Mouse (Mus musculus) urinary bladder, postnatal 4 days (tissue): ENCODE data around the gene Wscd1.

ENCODE experiments used
- DNase-seq, 2 experiments: peaks; one replicate each; pipeline ENCODE4 v3.0.0; 2021 to 2022; ENCODE audit warnings: low spot score in 2 of 2

The Wscd1 gene

DNA sequence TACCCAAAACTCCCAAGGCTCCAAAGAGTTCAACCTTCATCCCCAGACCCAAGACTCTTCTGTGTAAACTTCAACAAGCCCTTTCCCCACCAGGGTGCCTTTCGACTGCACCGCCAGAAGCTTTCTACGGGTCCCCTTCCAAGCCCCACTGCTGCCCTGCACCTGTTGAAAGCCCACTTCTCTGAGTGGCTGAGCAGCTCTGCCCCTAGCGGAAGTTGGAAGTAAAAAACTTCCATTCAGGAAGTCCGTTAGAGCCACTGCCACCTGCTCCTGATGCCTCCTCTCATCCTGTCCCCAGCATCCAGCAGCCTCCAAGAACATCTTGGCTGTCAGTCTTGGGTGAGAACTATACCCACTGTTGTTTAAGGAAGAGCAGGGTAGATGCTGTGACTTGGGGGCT lies at the start of gene Wscd1:
Gene Wscd1, plus strand, starts transcription at position 250 of the 400 bp plus-strand sequence.
- DNase-seq: no peak

GRCm38 (mm10) chr11:71728066-71728465 lies 21.7 kb upstream of the Wscd1 start:
- DNase-seq: no peak

DNA sequence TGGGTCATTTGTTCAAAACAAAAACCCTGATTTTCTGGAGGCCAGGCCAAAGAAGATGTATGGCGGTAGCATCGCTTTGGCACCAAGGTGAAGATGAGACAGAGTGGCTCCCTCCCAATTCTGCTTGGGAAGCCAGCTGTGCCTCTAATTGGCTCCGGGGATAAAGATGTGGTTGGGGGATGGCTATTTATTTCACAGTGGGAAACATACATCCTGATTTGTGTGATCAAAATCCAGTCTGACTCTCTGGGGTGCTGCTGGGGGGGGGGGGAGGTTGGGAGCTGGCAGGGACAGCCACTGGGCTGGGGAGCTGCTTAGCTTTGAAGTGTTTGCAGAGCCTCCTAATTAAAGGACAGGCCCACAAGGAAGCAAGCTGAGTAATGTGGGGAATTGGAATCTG lies 20.4 kb upstream of the Wscd1 start:
- no peak for DNase-seq

- no peak for DNase-seq
Measured at GRCm38 (mm10) chr11:71733771-71734170, 15.9 kb upstream of the Wscd1 start.

- DNase-seq: no peak
Measured at GRCm38 (mm10) chr11:71737106-71737505, 12.6 kb upstream of the Wscd1 start.

- DNase-seq: no peak
Measured at GRCm38 (mm10) chr11:71738501-71739045, 11.1 kb upstream of the Wscd1 start.

DNA sequence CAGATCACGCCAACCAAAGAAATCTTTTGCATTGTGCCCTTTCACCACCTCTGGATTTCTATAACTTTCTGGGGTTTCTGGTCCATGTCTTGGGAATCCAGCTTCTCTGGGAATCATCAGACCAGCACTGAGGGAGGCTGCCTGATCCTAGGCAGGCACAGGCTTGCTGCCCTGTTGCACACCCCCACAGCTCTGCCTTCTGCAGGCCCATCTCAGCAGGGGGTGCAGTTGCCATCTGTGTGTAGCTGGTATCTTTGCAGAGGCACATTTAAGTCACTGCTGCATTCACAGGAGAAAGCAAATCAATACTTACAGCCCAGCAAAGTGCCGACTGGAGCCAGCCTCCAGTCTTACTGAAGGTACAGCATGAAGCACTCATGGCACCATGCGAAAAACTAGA lies 3.8 kb upstream of the Wscd1 start:
- DNase-seq: no peak

DNA sequence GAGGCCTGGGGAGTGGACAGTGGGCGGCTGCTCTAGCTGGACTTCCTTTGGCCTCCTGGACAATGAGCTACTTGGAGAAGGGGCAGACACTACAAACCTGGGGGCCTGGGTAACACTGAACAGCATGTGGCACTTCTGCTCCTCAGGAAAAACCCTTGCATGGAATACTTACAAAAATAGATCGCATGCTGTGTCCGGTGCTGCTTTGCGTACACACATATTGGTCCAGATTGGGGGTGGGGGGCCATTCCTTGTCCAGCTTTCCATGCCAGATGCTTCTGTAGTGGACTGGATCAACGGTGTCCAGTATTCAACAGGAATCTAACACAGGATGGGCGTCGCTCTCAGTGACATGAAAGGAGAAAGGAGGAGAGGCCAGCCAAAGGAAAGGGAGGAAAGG lies 2.0 kb upstream of the Wscd1 start:
- no peak for DNase-seq

- DNase-seq: no peak
Measured at GRCm38 (mm10) chr11:71750534-71751173, 934 bp downstream of the Wscd1 start.

- DNase-seq: no peak
Measured at GRCm38 (mm10) chr11:71751174-71751611, 1.5 kb downstream of the Wscd1 start.

DNA sequence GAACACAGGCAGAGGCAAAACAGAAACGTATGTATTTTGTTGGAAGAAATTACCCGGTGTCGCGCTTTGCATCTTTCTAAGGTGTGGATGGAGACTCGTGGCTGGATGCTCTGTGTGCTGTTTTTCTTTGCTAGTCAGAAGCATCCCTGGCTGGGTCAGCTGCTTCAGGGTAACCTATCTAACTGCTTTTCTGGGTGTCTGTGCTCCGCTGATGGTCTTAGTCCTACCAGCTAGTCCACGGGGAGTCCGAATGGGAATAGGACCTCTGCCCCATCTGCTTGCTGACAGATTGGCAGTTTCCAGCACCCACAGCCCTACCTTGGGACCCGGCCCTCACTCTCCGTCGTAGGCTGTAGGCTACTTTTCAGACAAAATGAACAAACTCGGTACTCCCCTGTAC lies 2.0 kb downstream of the Wscd1 start:
- no peak for DNase-seq

GRCm38 (mm10) chr11:71752626-71753025 lies 2.9 kb downstream of the Wscd1 start:
- DNase-seq: no peak

DNA sequence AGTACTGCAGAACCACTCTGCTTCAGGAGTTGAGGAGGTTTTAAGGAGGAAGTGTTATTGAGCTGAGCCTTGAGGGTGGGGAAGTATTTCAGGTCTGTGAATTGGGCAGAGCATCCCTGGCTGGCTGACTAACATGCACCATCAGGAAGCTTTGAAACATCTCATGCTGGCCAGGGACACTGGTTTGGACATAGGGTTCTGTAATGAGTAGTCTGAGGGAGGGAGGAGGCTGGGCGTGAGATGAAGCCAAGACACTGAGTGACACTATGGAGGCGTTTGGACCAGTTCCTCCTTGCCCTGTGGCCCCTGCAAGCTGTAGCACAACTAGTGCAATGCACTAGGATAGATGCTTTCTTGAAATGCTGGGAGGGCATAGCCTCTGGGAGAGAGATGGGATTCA lies 5.4 kb downstream of the Wscd1 start:
- no peak for DNase-seq

GRCm38 (mm10) chr11:71756325-71756724 lies 6.6 kb downstream of the Wscd1 start:
- no peak for DNase-seq

DNA sequence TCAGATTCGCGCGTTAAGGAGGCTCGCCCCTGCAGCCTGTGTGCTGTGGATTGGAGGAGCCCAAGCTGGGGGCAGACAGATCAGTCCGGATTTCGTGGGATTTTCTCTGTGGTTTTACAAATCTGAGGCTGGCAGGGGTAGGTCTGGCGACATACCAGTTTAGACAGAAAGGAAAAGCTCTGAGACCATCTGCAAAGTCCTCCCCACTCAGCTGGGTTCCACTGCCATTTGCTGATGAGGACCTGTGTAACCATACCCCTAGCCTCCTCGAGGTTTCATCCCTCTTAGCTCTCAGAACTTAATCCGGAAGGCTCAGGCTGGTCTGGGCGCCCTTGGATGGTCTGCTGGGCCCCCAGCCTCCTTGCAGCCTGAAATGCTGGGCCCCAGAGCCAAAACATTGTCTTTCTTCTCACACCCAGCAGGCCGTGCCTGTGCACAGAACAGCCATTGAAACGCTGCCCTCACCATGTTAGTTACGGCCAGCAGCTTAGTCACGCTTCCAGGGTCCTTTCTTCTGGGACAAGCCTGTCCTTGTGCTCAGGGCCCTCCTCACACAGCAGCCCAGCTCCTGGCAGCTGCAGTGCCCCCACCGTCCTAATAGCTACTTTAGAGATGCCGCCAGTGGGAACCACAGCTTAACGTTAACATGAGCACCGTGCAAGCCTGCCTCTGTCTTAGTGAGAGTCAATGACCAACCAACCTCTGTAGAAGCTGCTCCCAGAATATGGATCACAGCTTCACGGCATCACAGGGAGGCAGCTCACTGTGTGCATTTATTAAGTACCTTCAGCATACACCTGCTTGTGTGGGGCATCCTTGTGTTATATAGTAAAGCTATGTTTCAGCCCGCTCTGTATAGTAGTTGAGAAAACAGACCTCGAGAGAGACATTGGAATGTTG lies 8.7 kb downstream of the Wscd1 start:
- DNase-seq: no peak

DNA sequence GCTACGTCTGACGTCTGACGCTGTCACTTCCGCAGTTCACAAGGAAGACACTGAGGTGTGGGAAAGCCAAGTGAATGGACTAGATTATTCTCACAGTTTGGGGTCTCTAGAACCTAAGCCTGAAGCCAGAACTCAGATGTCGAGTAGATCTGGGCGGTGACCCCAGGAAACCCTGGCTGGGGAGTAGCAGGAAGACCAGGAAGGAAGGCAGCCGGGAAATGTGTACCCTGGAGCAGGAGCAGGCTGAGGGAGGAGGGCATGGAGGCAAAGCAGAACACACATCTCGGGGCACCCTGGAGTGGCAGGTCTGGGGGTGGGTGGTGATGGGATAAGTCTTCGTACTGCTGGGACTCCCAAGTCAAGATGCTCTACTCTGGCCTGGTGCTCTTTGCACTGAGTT lies 11.3 kb downstream of the Wscd1 start:
- no peak for DNase-seq

DNA sequence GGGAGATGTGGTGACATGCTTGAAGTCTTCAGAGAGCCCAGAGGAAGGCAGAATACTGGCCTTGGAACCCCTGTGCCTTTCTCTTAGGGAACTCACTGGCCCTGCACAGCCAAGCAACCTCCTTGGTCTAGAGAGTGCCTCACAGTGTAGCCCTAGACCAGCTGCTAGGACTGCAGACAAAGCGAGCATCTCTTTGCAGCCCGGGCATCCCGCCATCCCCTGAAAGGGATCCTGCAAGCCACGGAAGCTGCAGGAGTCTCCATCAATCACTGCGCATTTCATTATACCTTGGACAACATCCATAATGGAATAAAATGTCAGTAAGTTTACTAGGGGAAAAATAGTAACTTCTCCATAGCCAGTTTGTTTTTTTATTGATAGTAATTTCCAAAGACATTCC lies 13.4 kb downstream of the Wscd1 start:
- no peak for DNase-seq

GRCm38 (mm10) chr11:71763651-71764275 lies 14.0 kb downstream of the Wscd1 start:
- DNase-seq: no peak

DNA sequence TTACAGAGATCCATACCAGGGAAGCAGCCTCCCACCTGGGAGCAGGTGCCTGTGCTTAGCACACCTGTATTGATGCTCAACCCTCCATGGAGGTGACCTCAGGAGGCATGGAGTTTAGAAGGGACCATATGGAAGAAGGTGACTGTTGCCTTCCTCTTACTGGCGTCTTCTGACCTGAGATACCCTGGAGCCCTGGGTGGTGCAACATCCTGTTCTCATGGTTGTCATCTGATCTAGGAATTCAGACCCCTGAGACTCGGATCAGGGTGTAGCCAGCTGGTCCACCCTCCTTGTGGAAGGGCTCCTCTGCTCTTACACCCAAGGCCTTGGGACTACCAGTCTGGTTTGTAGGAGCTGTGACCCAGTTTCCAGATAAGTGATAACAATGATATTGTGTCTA lies 15.0 kb downstream of the Wscd1 start:
- no peak for DNase-seq

GRCm38 (mm10) chr11:71765335-71765734 lies 15.6 kb downstream of the Wscd1 start:
- DNase-seq: no peak

DNA sequence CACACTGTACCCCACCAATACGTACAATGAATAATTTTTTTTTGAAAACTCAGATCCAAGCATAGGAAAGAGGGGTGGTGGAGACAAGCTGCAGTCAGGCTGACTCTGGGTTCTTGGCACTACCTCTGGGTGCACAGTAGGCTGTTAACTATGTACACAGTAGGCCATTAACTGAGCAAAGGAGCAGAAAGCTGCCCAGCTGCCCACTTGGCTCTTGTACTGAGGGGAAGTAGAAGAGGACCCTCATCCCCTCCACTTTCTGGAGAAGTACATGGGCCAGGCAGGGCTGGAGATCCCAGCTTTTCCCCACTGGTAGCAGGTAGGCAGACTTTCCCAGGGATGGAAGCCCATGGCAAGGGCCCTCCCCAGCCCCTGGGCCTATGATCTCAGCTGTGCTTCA lies 16.7 kb downstream of the Wscd1 start:
- DNase-seq: no peak

DNA sequence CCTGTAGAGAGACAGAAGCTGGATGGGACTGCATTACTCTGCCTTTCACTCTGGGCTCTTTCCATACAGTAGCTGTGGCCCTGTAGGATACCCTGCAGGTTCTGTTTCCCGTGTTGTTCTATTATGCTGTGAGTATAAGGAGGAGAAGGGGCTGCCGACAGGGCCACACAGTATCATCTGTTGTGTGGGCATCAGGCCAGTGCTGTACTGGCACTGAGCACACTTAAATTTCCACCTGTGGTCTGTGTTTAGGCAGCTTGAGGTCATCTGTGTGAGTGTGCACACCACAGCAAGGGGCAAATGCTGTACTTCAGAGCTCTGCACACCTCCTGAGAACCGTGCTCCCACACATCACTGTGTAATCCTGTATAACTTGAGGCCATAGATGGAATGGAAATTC lies 18.0 kb downstream of the Wscd1 start:
- DNase-seq: no peak
